Mouse (Mus musculus) thymus, postnatal 10 days (tissue): ENCODE measurements around the gene Hnrnpul1.
A peak's percentile ranks its signal among the peaks of the same experiment; 100 is the strongest.
"Not testable (repeated sequence)": the region's sequence is repeated elsewhere in the genome, so short reads cannot be mapped to it uniquely, and the experiment has no call there.

Source experiments
- DNase-seq, 2 experiments: peaks; one replicate each; pipeline ENCODE4 v3.0.0; 2021; ENCODE audit warnings: low spot score in 2 of 2

Hnrnpul1 gene

GRCm38 (mm10) chr7:25780753-25781152 lies 26.2 kb upstream of the Hnrnpul1 start:
- DNase-seq, result no peak

- no peak for DNase-seq
Observed at GRCm38 (mm10) chr7:25780021-25780420, 25.5 kb upstream of the Hnrnpul1 start.

GRCm38 (mm10) chr7:25768229-25768628 lies 13.7 kb upstream of the Hnrnpul1 start:
- DNase-seq, result no peak

GRCm38 (mm10) chr7:25766108-25766507 lies 11.6 kb upstream of the Hnrnpul1 start:
- no peak for DNase-seq

- no peak for DNase-seq
Observed at GRCm38 (mm10) chr7:25764221-25764620, 9.7 kb upstream of the Hnrnpul1 start.

GRCm38 (mm10) chr7:25763678-25764077 lies 9.1 kb upstream of the Hnrnpul1 start:
- no peak for DNase-seq

GRCm38 (mm10) chr7:25761354-25761753 lies 6.8 kb upstream of the Hnrnpul1 start:
- no peak for DNase-seq

- peak; percentile 79 to 88 for DNase-seq
Observed at GRCm38 (mm10) chr7:25756011-25756410, 1.5 kb upstream of the Hnrnpul1 start.

GRCm38 (mm10) chr7:25755468-25755833 lies 894 bp upstream of the Hnrnpul1 start:
- DNase-seq, result peak; percentile 57 to 61

- no peak for DNase-seq
Observed at GRCm38 (mm10) chr7:25754439-25754737, 169 bp downstream of the Hnrnpul1 start.

GRCm38 (mm10) chr7:25753643-25754438 lies 716 bp downstream of the Hnrnpul1 start:
- DNase-seq, result peak in 1 of 2 experiments; percentile 42

- DNase-seq, result no peak
Observed at GRCm38 (mm10) chr7:25753076-25753475, 1.5 kb downstream of the Hnrnpul1 start.

- DNase-seq, result no peak
Observed at GRCm38 (mm10) chr7:25746844-25747243, 7.7 kb downstream of the Hnrnpul1 start.

- no peak for DNase-seq
Observed at GRCm38 (mm10) chr7:25738277-25738676, 16.3 kb downstream of the Hnrnpul1 start.

- DNase-seq, result no peak
Observed at GRCm38 (mm10) chr7:25736920-25737319, 17.6 kb downstream of the Hnrnpul1 start.

GRCm38 (mm10) chr7:25734991-25735390 lies 19.6 kb downstream of the Hnrnpul1 start:
- DNase-seq, result no peak

GRCm38 (mm10) chr7:25731294-25732055 lies 23.1 kb downstream of the Hnrnpul1 start:
- DNase-seq, result no peak

GRCm38 (mm10) chr7:25729862-25730261 lies 24.7 kb downstream of the Hnrnpul1 start:
- no peak for DNase-seq

- no peak for DNase-seq
Observed at GRCm38 (mm10) chr7:25729396-25729795, 25.2 kb downstream of the Hnrnpul1 start.

- no peak for DNase-seq
Observed at GRCm38 (mm10) chr7:25727800-25728199, 26.8 kb downstream of the Hnrnpul1 start.

- no peak for DNase-seq
Observed at GRCm38 (mm10) chr7:25725886-25726285, 28.7 kb downstream of the Hnrnpul1 start.

GRCm38 (mm10) chr7:25721776-25722175 lies 32.8 kb downstream of the Hnrnpul1 start:
- not testable (repeated sequence) for DNase-seq

GRCm38 (mm10) chr7:25720760-25721159 lies 33.8 kb downstream of the Hnrnpul1 start:
- no peak for DNase-seq
